Mouse (Mus musculus) thymus, postnatal 36 days (tissue): ENCODE results near the gene Rgs8.
A peak's percentile ranks its signal among the peaks of the same experiment; 100 is the strongest.

Source experiments
- DNase-seq, 2 experiments: peaks; one replicate each; pipeline ENCODE4 v3.0.0; 2022; ENCODE audit warnings: mixed read lengths in 2 of 2

Rgs8 gene

DNA sequence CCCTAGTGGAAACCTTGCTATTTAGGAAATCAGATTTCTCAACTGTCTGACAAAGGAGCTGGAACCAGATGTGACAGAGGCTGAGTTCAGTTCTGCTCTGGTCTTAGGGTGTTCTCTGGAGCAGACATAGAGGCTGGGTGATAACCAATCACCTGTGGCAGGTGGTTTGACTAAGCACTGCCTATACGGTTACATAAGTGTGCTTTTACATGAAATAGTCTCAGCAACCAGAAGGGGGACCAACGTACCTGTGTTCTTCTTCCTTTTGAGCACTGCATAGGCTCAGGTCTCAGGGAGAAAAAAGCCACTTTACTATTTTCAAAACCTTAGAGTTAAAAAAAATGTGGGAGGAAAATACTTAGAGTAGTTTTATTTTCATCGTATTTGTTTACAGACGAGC lies 22.8 kb downstream of the Rgs8 start:
- no peak for DNase-seq

DNA sequence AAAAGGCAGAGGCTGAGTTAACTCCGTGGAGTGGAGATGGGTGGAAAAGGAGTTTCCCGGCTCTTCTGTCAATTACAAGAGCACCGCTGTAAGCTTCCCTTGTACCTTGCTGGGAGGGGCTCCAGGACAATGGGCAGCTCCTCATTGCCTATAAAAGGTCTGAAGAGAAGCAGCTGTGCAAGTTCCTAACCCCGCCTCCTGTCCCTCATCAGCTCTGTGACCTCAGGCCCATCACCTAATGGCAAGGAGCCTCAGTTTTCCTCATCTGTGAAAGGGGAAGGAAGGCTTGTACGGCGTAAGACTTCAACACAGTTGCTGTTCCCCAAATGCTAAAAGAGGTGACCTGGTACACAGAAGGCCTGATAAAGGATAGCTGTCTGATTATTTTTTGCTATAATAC lies 24.8 kb downstream of the Rgs8 start:
- DNase-seq: no peak

GRCm38 (mm10) chr1:153679147-153679546 lies 26.3 kb downstream of the Rgs8 start:
- no peak for DNase-seq

DNA sequence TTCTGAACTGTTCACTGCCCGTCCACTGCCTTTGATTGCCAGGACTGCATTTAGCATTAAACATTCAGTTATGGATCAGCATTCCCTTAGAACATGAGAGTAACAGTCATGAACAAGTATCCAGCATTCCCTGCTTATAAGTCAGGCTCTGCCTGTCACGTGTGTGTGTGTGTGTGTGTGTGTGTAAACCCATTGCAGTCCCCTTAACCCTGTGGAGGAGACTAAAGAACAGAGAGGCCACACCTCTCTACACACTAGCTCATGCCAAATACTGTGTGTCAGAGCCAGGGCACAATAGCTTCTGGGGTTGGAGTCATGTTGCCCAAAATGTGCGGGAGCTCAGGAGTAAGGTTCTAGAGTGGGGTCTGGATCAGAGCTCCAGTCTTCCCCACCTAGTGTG lies 26.8 kb downstream of the Rgs8 start:
- DNase-seq: no peak

DNA sequence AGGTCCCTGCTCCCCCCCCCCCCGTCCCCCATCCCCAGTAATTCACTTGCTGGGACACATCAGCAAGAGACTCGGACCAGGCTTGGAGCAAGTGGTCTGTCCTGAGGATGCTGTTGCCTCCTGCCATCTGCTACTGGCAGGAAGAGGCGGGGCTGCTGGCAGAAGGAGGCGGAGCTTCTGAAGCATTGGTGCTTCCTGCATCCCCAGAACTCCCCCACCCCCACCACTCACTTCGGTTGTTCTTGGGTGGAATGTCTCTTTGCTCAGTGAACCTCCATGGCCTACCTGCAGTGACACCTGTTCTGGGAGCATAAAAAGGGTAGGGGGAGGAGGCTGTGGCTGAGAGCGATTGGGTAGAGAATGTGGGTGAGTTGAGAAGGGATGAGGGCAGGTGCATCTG lies 27.5 kb downstream of the Rgs8 start:
- DNase-seq: peak; percentile 20 to 47

DNA sequence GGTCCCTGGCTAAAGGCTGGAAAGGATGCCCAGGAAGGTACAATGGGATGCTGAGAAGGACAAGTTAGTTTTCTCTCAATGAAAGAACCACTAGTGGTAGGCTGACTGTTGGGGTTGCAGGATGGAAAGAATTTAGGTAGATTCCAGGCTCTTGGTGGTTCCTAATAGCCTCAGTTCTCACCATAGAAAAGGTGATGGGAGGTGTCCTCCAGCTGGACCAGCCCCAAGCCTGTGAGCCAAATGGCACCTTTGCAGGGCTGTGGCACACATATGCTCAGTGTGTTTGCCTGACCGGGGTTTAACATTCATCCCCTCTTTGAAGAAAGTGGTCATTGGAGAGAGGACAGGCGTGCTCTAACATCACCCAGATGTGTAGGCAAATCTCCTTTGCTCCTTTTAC lies 28.2 kb downstream of the Rgs8 start:
- DNase-seq: no peak

DNA sequence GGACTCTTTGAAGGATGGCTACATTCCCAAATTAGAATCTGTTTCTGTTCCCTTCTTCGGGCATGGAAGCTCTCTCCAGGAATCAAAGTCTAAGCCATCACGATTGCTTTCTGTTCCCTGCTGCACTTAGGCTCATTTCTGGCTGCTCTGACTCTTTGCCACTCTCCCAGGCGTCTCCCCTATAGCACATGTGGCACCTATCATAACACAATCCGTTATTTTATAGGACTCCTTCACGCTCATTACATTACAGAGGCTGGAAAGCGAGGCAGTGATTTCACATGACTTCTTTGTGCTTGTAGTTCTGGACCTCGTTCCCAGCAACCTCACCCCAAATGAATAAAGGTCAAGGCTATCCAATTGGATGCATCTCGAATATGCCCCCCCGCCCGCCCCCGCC lies 30.4 kb downstream of the Rgs8 start:
- no peak for DNase-seq

DNA sequence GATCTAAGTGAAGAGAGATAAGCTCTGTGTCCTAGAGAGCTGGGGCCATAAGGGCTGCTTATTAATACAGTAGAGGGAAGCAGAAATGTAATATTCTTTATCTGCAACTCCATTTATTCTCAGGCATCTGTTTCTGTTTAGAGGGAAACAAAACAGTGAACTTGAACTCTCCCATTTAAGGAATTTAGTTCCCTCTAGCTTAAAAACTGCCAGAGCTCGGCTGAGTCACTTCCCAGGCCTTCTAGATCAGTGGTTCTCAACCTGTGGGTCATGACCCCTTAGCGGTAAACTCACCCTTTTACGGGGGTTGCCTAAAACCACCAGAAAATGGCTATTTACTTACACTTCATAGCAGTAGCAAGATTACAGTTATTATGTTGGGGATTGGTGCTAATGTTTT lies 32.8 kb downstream of the Rgs8 start:
- DNase-seq: no peak

- DNase-seq: no peak
Measured at GRCm38 (mm10) chr1:153692526-153692925, 39.7 kb downstream of the Rgs8 start.

DNA sequence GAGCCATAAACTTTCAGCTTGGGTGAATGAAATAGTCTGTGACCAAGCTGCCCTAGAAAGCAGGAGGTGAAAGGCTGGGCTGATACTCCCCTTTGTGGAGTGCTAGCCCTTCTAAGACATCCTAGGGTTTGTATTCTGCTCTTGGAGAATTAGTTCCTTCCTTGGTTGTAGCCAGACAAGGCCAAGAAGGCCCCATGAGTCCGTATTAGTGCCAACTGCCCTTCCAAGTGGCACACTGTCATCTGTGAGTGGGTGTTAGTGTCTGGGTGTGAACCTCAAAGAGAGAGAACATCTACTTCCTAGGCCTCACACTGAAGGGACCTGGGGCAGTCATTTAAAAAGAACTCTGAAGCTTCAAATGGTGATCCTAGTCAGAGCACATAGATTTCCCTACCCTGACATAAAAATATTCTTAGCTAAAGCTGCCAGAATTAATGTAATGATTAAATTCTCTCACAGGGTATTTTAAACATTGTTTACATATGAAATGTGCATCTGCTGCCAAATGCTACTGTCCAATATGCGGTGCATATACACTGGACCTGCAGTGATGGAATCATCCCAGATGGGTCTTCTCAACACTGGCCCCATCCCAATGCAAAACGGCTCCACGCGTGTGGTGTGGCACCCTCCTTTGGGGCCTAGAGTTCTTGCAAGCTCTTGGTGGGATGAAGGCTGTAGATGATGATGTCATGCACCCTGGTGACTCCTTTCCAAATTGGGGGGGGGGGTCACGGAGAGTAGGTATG lies 41.7 kb downstream of the Rgs8 start:
- DNase-seq: no peak

DNA sequence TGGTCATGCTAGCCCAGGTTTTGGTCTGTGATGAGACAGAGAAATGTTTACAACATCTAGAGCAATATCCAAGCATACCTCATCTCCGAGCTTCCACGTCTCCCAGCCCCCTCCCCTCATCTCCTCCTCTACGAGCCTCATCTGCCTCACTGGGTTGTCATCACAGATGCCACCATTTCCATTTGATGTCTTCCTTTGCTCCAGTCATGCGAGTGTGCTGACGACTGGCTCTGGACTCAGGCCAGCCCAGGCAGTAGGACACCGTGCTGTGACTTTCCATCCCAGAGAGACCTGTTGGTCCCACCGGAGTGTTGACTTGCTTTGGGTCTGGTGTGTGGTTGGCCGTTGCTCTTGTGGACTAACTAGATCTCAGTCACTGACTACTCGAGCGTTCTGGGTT lies 42.6 kb downstream of the Rgs8 start:
- DNase-seq: no peak

- peak; percentile 20 to 35 for DNase-seq
Measured at GRCm38 (mm10) chr1:153696093-153696492, 43.3 kb downstream of the Rgs8 start.

DNA sequence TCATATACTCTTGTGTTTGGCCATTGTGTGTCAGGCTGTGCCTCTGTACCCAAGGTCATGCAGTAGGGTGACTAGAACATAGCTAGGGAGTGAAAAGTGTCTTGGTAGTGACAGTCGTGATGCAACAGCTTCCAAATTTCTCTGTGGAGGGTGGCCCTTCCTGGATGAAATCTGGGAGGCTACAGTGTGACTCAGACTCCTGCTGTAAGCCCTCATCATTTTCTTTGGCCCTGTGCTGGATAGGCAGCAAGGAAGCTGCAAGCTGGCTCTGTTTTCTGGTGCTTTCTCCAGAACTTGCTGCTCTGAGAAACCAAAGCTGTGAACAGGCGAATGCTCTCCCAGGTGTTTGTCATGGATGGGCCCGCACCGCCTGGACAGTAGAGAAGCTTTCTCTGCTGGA lies 43.7 kb downstream of the Rgs8 start:
- DNase-seq: no peak

- no peak for DNase-seq
Measured at GRCm38 (mm10) chr1:153697581-153698251, 44.9 kb downstream of the Rgs8 start.

GRCm38 (mm10) chr1:153698311-153699084 lies 45.7 kb downstream of the Rgs8 start:
- no peak for DNase-seq

GRCm38 (mm10) chr1:153700448-153701063 lies 47.7 kb downstream of the Rgs8 start:
- DNase-seq: peak; percentile 18 to 24

- no peak for DNase-seq
Measured at GRCm38 (mm10) chr1:153701461-153701860, 48.6 kb downstream of the Rgs8 start.

DNA sequence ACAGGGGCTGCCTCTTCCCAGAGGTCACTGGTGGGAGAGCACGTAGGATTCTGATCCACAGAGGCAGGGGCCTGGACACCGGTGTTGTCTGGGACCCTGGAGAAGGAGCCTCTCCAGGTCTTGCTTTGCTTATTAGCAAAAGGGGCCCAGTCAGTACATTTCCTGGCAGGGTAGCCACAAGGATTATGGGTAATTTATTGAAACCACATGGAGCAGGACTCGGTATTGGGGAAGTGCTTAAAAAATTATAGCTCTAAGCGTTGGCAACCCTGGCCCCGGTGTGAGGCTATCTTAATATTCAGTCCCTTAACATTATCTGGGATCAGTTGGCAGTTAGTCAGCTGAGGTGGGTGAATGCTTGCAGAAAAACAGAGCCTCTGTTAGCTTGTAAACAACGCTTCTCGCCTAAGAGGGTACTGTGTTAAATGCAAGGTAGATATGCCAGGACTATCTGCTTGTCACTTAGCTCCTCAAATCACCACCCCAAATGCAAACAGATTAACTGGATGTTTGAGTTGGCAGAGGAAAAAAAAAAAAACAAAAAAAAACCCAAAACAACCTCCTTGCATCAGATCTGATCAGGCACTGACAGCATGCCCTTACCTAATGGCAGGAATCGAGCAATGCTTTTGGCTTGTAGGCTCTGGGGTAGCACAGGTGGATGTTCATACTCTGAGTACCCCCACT lies 49.5 kb downstream of the Rgs8 start:
- DNase-seq: no peak

GRCm38 (mm10) chr1:153702853-153703410 lies 50.1 kb downstream of the Rgs8 start:
- DNase-seq: no peak

DNA sequence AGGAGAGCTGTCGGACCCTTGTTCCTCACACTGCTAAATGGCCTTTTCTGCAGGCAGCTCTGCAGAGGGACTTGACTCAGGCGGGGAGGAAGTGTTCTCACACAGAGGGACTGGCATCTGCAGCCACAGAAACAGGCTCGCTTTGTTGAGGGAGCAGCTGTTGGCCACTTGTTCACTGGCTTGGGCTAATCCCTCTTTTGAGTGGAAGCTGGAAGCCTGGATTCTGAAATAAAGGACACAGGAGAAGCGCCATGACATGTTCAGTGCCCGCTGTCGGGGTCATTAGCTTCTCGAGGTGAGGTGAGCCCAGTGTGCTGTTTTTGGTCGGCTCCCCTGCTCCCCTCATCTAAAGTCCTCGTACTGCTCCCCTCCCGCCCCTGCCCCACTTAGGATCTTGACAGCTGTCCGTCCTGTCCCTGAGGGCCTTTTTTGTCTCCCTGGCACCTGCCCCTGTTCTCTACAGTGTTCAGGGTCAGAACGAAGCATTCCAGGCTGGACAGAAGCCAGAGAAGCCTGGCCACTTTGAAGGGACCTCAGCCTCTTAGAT lies 50.7 kb downstream of the Rgs8 start:
- DNase-seq: peak in 1 of 2 experiments; percentile 17

- DNase-seq: no peak
Measured at GRCm38 (mm10) chr1:153704174-153704573, 51.3 kb downstream of the Rgs8 start.

DNA sequence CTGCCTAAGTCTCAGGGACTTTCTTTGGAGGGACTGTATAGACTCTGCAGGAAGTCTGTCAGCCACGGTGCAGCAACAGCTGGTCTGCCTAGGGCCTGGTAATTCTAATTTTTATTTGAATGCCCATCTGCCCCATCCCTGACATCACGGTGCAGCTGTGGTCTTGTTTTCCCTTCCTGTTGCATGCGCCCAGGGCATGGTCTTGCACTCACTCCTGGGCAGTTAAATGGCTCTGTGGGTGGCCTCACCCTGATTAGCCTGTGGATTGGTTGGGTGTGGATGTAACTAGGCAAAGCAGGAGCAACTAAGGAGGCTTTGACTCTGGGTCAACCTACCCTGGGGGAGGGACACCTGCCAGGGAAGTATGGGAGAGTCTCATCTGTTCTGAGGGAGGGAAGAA lies 52.2 kb downstream of the Rgs8 start:
- DNase-seq: no peak
